Mouse (Mus musculus) limb, embryonic 14.5 days (tissue): Measurements from ENCODE around the gene Cmklr1. TPM values are rescaled to one million over a fixed set of nuclear protein-coding genes. Genes with fewer than 3 reads are reported as not detected.

Experiments
- ATAC-seq: fragments of 200-750 bp; cut with Nextera tagmentation; 2 replicates; pipeline ENCODE4 v1.8.0; 2017; ENCODE audit warnings: low read depth, moderate number of reproducible peaks, moderate TSS enrichment; ENCODE audit not compliant: low FRiP score
- DNase-seq: peaks from one replicate; pipeline ENCODE4 v3.0.0-alpha.2; 2015; ENCODE audit warnings: low spot score
- H3K27ac ChIP-seq: fragments of 300-500 bp; sonication (generic); replicated peaks from 2 replicates; pipeline ENCODE4 v1.5.1; 2014; ENCODE audit warnings: low read depth, mild to moderate bottlenecking, low read length, moderate library complexity, mixed read lengths
- H3K27me3 ChIP-seq: fragments of 300-500 bp; sonication (generic); 2 replicates; pipeline ENCODE4 v1.6.1; 2014; ENCODE audit warnings: low read length, mixed read lengths; ENCODE audit not compliant: control insufficient read depth, insufficient read depth
- H3K36me3 ChIP-seq: fragments of 300-500 bp; sonication (generic); 2 replicates; pipeline ENCODE4 v1.6.1; 2014; ENCODE audit warnings: mild to moderate bottlenecking, low read length, moderate library complexity, mixed read lengths; ENCODE audit not compliant: control insufficient read depth, insufficient read depth
- H3K4me1 ChIP-seq: fragments of 300-500 bp; sonication (generic); 2 replicates; pipeline ENCODE4 v1.6.1; 2014; ENCODE audit warnings: antibody characterized with exemption, low read length, mixed read lengths; ENCODE audit not compliant: control insufficient read depth, insufficient read depth
- H3K4me2 ChIP-seq: fragments of 300-500 bp; sonication (generic); replicated peaks from 2 replicates; pipeline ENCODE4 v1.6.1; 2014; ENCODE audit warnings: low read depth, mild to moderate bottlenecking, low read length, moderate library complexity; ENCODE audit not compliant: severe bottlenecking
- H3K4me3 ChIP-seq: fragments of 300-500 bp; sonication (generic); replicated peaks from 2 replicates; pipeline ENCODE4 v1.5.1; 2014; ENCODE audit warnings: low read length
- H3K9ac ChIP-seq: fragments of 300-500 bp; sonication (generic); 2 replicates; pipeline ENCODE4 v1.6.1; 2014; ENCODE audit warnings: mild to moderate bottlenecking, low read depth, low read length, moderate library complexity; ENCODE audit not compliant: severe bottlenecking
- H3K9me3 ChIP-seq: fragments of 300-500 bp; sonication (generic); 2 replicates; pipeline ENCODE4 v1.6.1; 2016; ENCODE audit warnings: low read length; ENCODE audit not compliant: control insufficient read depth
- POLR2A ChIP-seq: fragments of 200-500 bp; IDR thresholded peaks from 2 replicates; pipeline ENCODE4 v1.8.0; 2012; ENCODE audit warnings: inconsistent platforms, mild to moderate bottlenecking, moderate library complexity, borderline replicate concordance; ENCODE audit not compliant: insufficient read depth, insufficient read length; ENCODE audit errors: extremely low read depth
- WGBS: fragments of 180-500 bp; shearing (Covaris S2); extraction: QIAGEN DNeasy Blood & Tissue Kit; methylation state at CpG from one replicate; pipeline ENCODE4 v1.1.7; 2014; 5-methylcytosine and 5-hydroxymethylcytosine counted together
- polyA plus RNA-seq, 2 experiments: library from polyadenylated mRNA; depleted of rRNA in 1 of 2; stranded (reverse) in 1 of 2; unstranded in 1 of 2; fragments of >200 nt; fragmentation: Nextera tagmentation in 1 of 2; extraction: Ambion mirVana in 1 of 2; gene quantifications; 2 replicates each; pipeline versions ENCODE4 v1.2.1 to v1.2.3; 2012 to 2014

Gene Cmklr1
- polyA plus RNA-seq, 2 experiments = 7.8 to 10.7 TPM

DNA sequence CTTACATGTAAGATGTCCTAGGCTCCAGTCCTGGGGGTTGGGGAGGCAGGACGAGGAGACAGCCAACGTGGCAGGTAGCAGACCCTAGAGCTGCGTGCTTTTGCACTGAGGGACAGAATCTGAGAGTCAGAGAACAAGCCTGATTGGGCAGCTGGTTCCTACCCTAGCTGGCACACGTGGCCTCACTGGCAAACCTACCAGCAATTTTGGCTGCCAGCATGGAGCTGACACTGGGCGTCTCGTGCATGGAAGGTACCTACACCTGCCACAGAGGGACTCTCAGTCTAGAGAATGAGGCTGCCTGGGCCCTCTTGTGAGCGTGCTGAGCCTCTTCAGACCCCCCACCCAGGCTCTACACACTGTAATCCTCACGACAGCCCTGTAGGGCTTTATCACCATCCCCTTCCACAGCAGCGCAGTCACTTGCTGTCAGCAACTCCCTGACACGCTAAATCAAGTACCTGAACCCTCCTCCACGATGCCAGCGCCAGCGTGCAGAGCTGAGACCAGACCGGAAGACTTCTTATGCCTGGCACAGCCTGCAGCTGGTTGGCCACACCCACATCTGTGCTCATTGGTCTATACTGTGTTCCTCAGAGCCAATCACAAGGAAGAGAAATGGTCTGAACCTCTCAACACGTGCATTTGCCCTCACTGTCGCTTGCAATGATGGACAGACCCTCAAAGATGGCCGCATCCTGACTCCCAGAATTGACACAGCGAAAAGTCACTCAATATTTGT lies 6.9 kb downstream of the Cmklr1 start:
- DNase-seq (peak; percentile 55), ATAC-seq (peak; percentile 78)
- Histone ChIP-seq H3K9ac (no peak overlapping the region), H3K9me3 (no peaks in the 10 kb centered on the region), H3K4me2 (no peak overlapping the region), H3K27ac (no peak overlapping the region), H3K27me3 (no peaks in the 10 kb centered on the region), H3K36me3 (no peaks in the 10 kb centered on the region), H3K4me1 (no peaks in the 10 kb centered on the region), H3K4me3 (no peak overlapping the region)
- 51% methylated on average over 18 of the region's 18 CpGs for WGBS
- TF ChIP-seq POLR2A = no peak

DNA sequence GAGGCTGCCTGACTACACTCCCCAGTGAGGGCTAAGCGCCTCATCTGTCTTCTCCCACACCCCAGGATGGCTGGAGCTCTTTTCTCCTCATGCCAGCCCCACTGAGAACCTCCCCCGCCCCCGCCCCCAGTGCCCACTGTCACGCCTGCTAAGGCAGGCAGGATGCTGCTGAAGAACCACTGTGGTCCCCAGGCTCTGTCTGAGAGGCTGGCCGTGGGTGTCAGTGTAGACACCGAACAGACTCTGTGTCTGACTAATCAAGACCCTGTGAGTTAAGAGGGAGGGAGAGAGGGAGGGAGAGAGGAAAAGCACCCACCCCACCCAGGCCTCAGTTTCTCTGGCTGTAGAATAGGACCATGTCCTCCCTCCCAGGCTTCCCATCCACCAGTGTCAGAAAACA lies 9.2 kb downstream of the Cmklr1 start:
- 67% methylated on average over 6 of the region's 6 CpGs for WGBS
- no peak overlapping the region for H3K27ac ChIP-seq
- no peak for TF ChIP-seq POLR2A
- H3K4me3 ChIP-seq = no peak overlapping the region
- DNase-seq (no peak), ATAC-seq (no peak)
- no peaks in the 10 kb centered on the region for H3K36me3 ChIP-seq
- H3K9me3 ChIP-seq = no peaks in the 10 kb centered on the region
- no peak overlapping the region for H3K4me2 ChIP-seq
- H3K4me1 ChIP-seq = 0 out of 2 replicates have a peak, but pooled peaks cover 9% of the 10 kb centered on the region
- H3K9ac ChIP-seq = no peak overlapping the region
- no peaks in the 10 kb centered on the region for H3K27me3 ChIP-seq

DNA sequence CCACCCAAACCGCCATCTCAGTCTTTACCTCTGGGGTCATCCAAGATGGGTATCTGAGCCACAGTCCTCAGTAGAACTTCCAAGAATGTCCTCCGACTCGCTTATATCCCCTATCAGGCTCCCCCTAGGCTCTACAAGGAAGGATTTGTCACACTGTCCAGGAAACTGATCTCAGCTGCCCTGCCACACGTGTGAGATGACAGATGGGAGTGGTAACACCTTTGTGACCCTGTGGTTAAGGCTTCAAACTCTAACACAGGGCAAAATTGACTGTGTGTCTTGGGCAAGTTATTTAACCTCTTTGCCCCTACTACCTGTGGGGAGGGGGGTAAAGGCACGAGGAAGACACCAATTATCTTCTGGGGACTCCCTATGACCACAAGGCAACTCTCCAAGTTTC lies 11.1 kb downstream of the Cmklr1 start:
- ATAC-seq (no peak), DNase-seq (no peak)
- H3K27ac ChIP-seq = no peak overlapping the region
- no peak for TF ChIP-seq POLR2A
- no peaks in the 10 kb centered on the region for H3K27me3 ChIP-seq
- 69% methylated on average over 5 of the region's 5 CpGs for WGBS
- H3K9ac ChIP-seq = no peak overlapping the region
- H3K4me1 ChIP-seq = peaks cover 17% of the 10 kb centered on the region
- H3K36me3 ChIP-seq = no peaks in the 10 kb centered on the region
- no peaks in the 10 kb centered on the region for H3K9me3 ChIP-seq
- no peak overlapping the region for H3K4me3 ChIP-seq
- H3K4me2 ChIP-seq = no peak overlapping the region

DNA sequence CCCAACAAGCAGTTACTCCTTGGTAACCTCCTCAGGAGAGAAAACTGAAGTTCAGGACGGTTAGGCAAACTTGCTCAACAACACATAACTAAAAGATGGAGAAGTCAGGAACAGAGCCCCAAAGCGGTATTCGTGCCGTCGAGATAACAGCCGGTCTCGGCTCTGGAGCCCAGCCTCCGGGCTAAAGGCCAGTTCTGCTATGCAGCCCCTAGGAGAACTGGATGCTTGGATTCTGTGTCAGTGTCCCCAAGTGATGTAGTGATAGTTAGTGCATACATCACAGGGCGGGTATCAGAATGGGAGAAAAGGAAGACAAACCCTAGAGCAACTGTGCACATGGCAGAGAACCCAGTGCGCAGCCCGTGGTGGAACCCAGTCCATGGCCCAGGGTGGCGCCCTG lies 12.2 kb downstream of the Cmklr1 start:
- ATAC-seq = no peak
- H3K4me2 ChIP-seq = no peak overlapping the region
- WGBS = 84% methylated on average over 12 of the region's 12 CpGs
- DNase-seq = no peak
- H3K9ac ChIP-seq = no peak overlapping the region
- TF ChIP-seq POLR2A = no peak
- no peak overlapping the region for H3K27ac ChIP-seq
- H3K36me3 ChIP-seq = no peaks in the 10 kb centered on the region
- H3K4me1 ChIP-seq = peaks cover 27% of the 10 kb centered on the region
- H3K9me3 ChIP-seq = no peaks in the 10 kb centered on the region
- no peak overlapping the region for H3K4me3 ChIP-seq
- H3K27me3 ChIP-seq = no peaks in the 10 kb centered on the region

DNA sequence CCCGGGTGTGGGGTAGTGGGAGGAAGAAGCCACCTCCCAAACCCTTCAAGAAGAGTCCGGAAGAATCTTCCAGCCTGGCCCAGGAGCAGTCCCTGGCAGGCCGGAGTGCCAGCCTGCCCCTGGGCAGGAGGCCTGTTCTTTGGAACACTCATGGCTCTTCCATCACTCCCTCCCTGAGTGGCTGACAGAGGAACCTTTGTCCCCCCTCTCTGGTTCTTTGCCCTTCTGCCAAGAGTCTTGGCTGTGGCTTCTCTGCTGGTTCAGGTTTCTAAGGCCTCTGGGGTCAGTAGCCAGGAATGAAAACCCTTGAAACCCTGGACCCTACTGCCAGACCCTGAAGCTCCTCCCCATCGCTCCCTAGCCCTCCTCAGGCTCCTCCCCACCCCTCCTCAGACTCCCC lies 12.6 kb downstream of the Cmklr1 start:
- no peak for TF ChIP-seq POLR2A
- DNase-seq (no peak), ATAC-seq (no peak)
- no peak overlapping the region for H3K4me3 ChIP-seq
- no peaks in the 10 kb centered on the region for H3K36me3 ChIP-seq
- peaks cover 32% of the 10 kb centered on the region for H3K4me1 ChIP-seq
- H3K27ac ChIP-seq = no peak overlapping the region
- 85% methylated on average over 4 of the region's 4 CpGs for WGBS
- no peaks in the 10 kb centered on the region for H3K9me3 ChIP-seq
- no peak overlapping the region for H3K4me2 ChIP-seq
- H3K9ac ChIP-seq = no peak overlapping the region
- no peaks in the 10 kb centered on the region for H3K27me3 ChIP-seq
